Mouse (Mus musculus) kidney, adult 2 months (tissue): ENCODE measurements around the gene Scube3.

Source experiments
- CTCF ChIP-seq: fragments of 200-500 bp; conservative IDR thresholded peaks from 2 replicates; pipeline ENCODE4 v1.5.1; 2011; ENCODE audit warnings: low read depth, mild to moderate bottlenecking, control low read depth, low read length, moderate library complexity, mixed read lengths; ENCODE audit not compliant: insufficient read depth, insufficient read length
- POLR2A ChIP-seq: fragments of 200-500 bp; IDR thresholded peaks from one replicate; pipeline ENCODE4 v1.6.1; 2011; ENCODE audit warnings: low read depth, low read length, control low read depth

DNA sequence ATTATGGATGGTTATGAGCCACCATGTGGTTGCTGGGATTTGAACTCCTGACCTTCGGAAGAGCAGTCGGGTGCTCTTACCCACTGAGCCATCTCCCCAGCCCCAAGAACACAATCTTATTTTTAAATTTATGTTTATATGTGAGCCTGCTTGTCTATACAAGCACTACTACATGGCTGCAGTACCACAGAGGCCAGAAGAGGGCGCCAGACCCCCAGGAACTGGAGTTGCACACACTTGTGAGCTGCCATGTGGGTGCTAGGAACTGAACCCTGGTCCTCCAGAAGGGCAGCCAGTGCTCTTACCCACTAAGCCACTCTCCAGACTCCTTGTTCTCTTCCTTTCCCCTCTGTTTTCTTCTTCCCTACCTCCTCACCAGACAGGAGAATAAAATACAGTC lies 48.1 kb upstream of the Scube3 start:
- no peak for TF ChIP-seq CTCF
- no peak for TF ChIP-seq POLR2A
